In genomic region chr9:65140936-65141305, GRCm38 (mm10) we compare ENCODE assay signal across 8 mouse cellular contexts. TPM values are rescaled to one million over a fixed set of nuclear protein-coding genes. Genes with fewer than 3 reads are reported as not detected.
A peak's percentile ranks its signal among the peaks of the same experiment; 100 is the strongest.
DNase-seq lines count a peak whose midpoint lies in the region; ATAC-seq and TF ChIP-seq lines count a peak whose summit lies in the region.

TSS of gene Igdcc3 (plus strand) at chr9:65141189.

- no peaks in the 10 kb centered on the region for H3K9me3 ChIP-seq in ES-E14 (ENCODE audit: control insufficient read depth, insufficient read depth, low read depth, low read length)
- no peaks in the 10 kb centered on the region for H3K9me3 ChIP-seq in embryonic facial prominence, embryonic 11.5 days (replicated peaks; ENCODE audit: control insufficient read depth, low read length)
- H3K9me3 ChIP-seq in hindbrain, embryonic 12.5 days (replicated peaks), result no peaks in the 10 kb centered on the region
- no peaks in the 10 kb centered on the region for H3K9me3 ChIP-seq in liver, embryonic 14.5 days (ENCODE audit: control insufficient read depth, low read length)

- in situ Hi-C loops in ES-E14 (cut with MboI; ENCODE audit: low sequenced_read_pairs in 2 of 2, unreplicated experiment in 2 of 2), result no loop called here

- DNase-seq in heart, adult 2 months, result peak; percentile 48 to 57
- no peak for DNase-seq in heart, postnatal 25 days (ENCODE audit: low spot score)
- no peak for DNase-seq in ES-E14 (ENCODE audit: low read depth, low spot score)
- DNase-seq in embryonic facial prominence, embryonic 11.5 days (ENCODE audit: low spot score), result peak; percentile 85
- DNase-seq in liver, embryonic 14.5 days (ENCODE audit: low read depth in 3 of 3, low spot score in 3 of 3), result no peak
- peak; percentile 88 for DNase-seq in retina, postnatal 1 day

- no peaks in the 10 kb centered on the region; the same call in 1 of the 2 replicates for H3K27me3 ChIP-seq in heart, adult 2 months (ENCODE audit: control insufficient read depth, insufficient read depth, low read length)
- no peaks in the 10 kb centered on the region; the same call in 1 of the 2 replicates for H3K27me3 ChIP-seq in embryonic facial prominence, embryonic 11.5 days (ENCODE audit: control insufficient read depth, insufficient read depth, low read length)
- no peaks in the 10 kb centered on the region for H3K27me3 ChIP-seq in hindbrain, embryonic 12.5 days
- H3K27me3 ChIP-seq in liver, embryonic 14.5 days (ENCODE audit: control insufficient read depth, insufficient read depth, low read length), result peaks cover 59% of the 10 kb centered on the region

- peak; percentile 76 for ATAC-seq in embryonic facial prominence, embryonic 11.5 days (replicated peaks; ENCODE audit: insufficient number of reproducible peaks, low FRiP score, low TSS enrichment, low read depth)
- peak; percentile 87 for ATAC-seq in hindbrain, embryonic 12.5 days (ENCODE audit: low FRiP score)
- ATAC-seq in liver, embryonic 14.5 days (ENCODE audit: insufficient read depth), result no peak
- ATAC-seq in megakaryocyte progenitor cell, adult 5-6 weeks (replicated peaks; ENCODE audit: poor library complexity), result no peak

- TF ChIP-seq CTCF in heart, adult 2 months (IDR thresholded peaks at IDR 0.05), result no peak
- TF ChIP-seq CTCF in liver, embryonic 14.5 days (IDR thresholded peaks at IDR 0.05; ENCODE audit: low read depth), result no peak

- intact Hi-C loops in heart, adult 2 months (cut with DNase I), result no loop called here
- intact Hi-C loops in heart, postnatal 25 days (cut with DNase I), result no loop called here

- H3K27ac ChIP-seq in heart, adult 2 months, result no peak within 1 kb of the TSS
- H3K27ac ChIP-seq in ES-E14 (ENCODE audit: insufficient read depth, low read depth, low read length, poor library complexity, severe bottlenecking), result no peak within 1 kb of the TSS
- H3K27ac ChIP-seq in embryonic facial prominence, embryonic 11.5 days (replicated peaks; ENCODE audit: low read depth, low read length), result peak within 1 kb of the TSS; percentile 92
- peak within 1 kb of the TSS; percentile 98 for H3K27ac ChIP-seq in hindbrain, embryonic 12.5 days
- H3K27ac ChIP-seq in liver, embryonic 14.5 days, result no peak within 1 kb of the TSS

- TF ChIP-seq POLR2A in heart, adult 2 months (IDR thresholded peaks at IDR 0.05; ENCODE audit: insufficient read depth, low read depth, low read length), result no peak

- H3K9ac ChIP-seq in heart, adult 2 months (ENCODE audit: low read depth, low read length), result peak within 1 kb of the TSS; percentile 62
- H3K9ac ChIP-seq in ES-E14 (ENCODE audit: insufficient read depth, low read depth, low read length, poor library complexity, severe bottlenecking), result peak within 1 kb of the TSS; percentile 83
- peak within 1 kb of the TSS; percentile 96 for H3K9ac ChIP-seq in embryonic facial prominence, embryonic 11.5 days (replicated peaks; ENCODE audit: low read length)
- H3K9ac ChIP-seq in hindbrain, embryonic 12.5 days, result peak within 1 kb of the TSS; percentile 97
- no peak within 1 kb of the TSS for H3K9ac ChIP-seq in liver, embryonic 14.5 days (replicated peaks)

- H3K4me2 ChIP-seq in embryonic facial prominence, embryonic 11.5 days (ENCODE audit: low read depth, low read length), result peak within 1 kb of the TSS; percentile 88
- H3K4me2 ChIP-seq in hindbrain, embryonic 12.5 days (replicated peaks), result peak within 1 kb of the TSS; percentile 78
- H3K4me2 ChIP-seq in liver, embryonic 14.5 days (ENCODE audit: low read depth), result peak within 1 kb of the TSS; percentile 72

- peak within 1 kb of the TSS; percentile 62 for H3K4me3 ChIP-seq in heart, adult 2 months
- peak within 1 kb of the TSS; percentile 63 to 93 for H3K4me3 ChIP-seq in ES-E14 (ENCODE audit: insufficient read depth in 1 of 2, low read depth in 1 of 2, low read length in 2 of 2, poor library complexity in 1 of 2, severe bottlenecking in 1 of 2)
- H3K4me3 ChIP-seq in embryonic facial prominence, embryonic 11.5 days (ENCODE audit: low read depth, low read length), result peak within 1 kb of the TSS; percentile 90
- H3K4me3 ChIP-seq in hindbrain, embryonic 12.5 days, result peak within 1 kb of the TSS; percentile 96
- peak within 1 kb of the TSS; percentile 21 to 55 for H3K4me3 ChIP-seq in liver, embryonic 14.5 days (ENCODE audit: insufficient read depth in 1 of 2, low read depth in 2 of 2, low read length in 2 of 2)

- H3K79me2 ChIP-seq in heart, adult 2 months (replicated peaks; ENCODE audit: control insufficient read depth, insufficient read depth, low read length), result no peaks in the 10 kb centered on the region

- under 1% methylated on average over 45 of the region's 48 CpGs for WGBS in heart, adult 2 months
- WGBS in embryonic facial prominence, embryonic 11.5 days, result 0% methylated on average over 23 of the region's 48 CpGs
- under 1% methylated on average over 41 of the region's 48 CpGs for WGBS in hindbrain, embryonic 12.5 days
- under 1% methylated on average over 31 of the region's 48 CpGs for WGBS in liver, embryonic 14.5 days (ENCODE audit: insufficient replicate concordance)

- H3K4me1 ChIP-seq in heart, adult 2 months (ENCODE audit: control insufficient read depth, insufficient read depth, low read length), result 0 out of 2 replicates have a peak, but pooled peaks cover 2% of the 10 kb centered on the region
- peaks cover 2 to 3% of the 10 kb centered on the region in 2 experiments; a peak in 2 of 4 replicates for H3K4me1 ChIP-seq in ES-E14 (ENCODE audit: control insufficient read depth in 2 of 2, insufficient read depth in 2 of 2, low read length in 2 of 2, poor library complexity in 1 of 2)
- H3K4me1 ChIP-seq in embryonic facial prominence, embryonic 11.5 days (ENCODE audit: control insufficient read depth, insufficient read depth, low read length), result no peaks in the 10 kb centered on the region; the same call in 1 of the 2 replicates
- peaks cover 55% of the 10 kb centered on the region for H3K4me1 ChIP-seq in hindbrain, embryonic 12.5 days
- no peaks in the 10 kb centered on the region for H3K4me1 ChIP-seq in liver, embryonic 14.5 days (replicated peaks; ENCODE audit: control insufficient read depth in 2 of 2, insufficient read depth in 2 of 2, low read length in 1 of 2)

- no peaks in the 10 kb centered on the region for H3K36me3 ChIP-seq in heart, adult 2 months (ENCODE audit: control insufficient read depth, insufficient read depth, low read length)
- H3K36me3 ChIP-seq in ES-E14 (ENCODE audit: control insufficient read depth, insufficient read depth, low read length, poor library complexity, severe bottlenecking), result peaks cover 4% of the 10 kb centered on the region; the same call in 1 of the 2 replicates
- H3K36me3 ChIP-seq in embryonic facial prominence, embryonic 11.5 days (replicated peaks; ENCODE audit: control insufficient read depth, insufficient read depth, low read depth, low read length), result no peaks in the 10 kb centered on the region
- peaks cover 13% of the 10 kb centered on the region for H3K36me3 ChIP-seq in hindbrain, embryonic 12.5 days
- no peaks in the 10 kb centered on the region for H3K36me3 ChIP-seq in liver, embryonic 14.5 days (replicated peaks; ENCODE audit: control insufficient read depth, insufficient read depth, low read depth)

- TF ChIP-seq EP300 in heart, adult 2 months (IDR thresholded peaks at IDR 0.05; ENCODE audit: insufficient read depth, low read depth, low read length), result no peak
- no peak for TF ChIP-seq EP300 in liver, embryonic 14.5 days (IDR thresholded peaks at IDR 0.05; ENCODE audit: low read depth)

TF ChIP-seq in ES-E14, 5 proteins besides CTCF, POLR2A, EP300 and RAD21:
- TF ChIP-seq CHD2 (IDR thresholded peaks at IDR 0.05; ENCODE audit: low read depth, low read length), result no peak
- no peak for TF ChIP-seq MAFK (IDR thresholded peaks at IDR 0.05; ENCODE audit: insufficient read depth, low read depth, low read length)
- TF ChIP-seq HCFC1 (IDR thresholded peaks at IDR 0.05; ENCODE audit: borderline replicate concordance, insufficient read depth, low read length), result no peak
- TF ChIP-seq ZC3H11A (IDR thresholded peaks at IDR 0.05; ENCODE audit: borderline replicate concordance, low read depth, low read length), result no peak
- TF ChIP-seq ZNF384 (IDR thresholded peaks at IDR 0.05; ENCODE audit: low read depth, low read length), result no peak

RNA-seq across cellular contexts. Expression of gene Igdcc3, which starts in this region (rescaled TPM):
- total RNA-seq in heart, adult 2 months (2021), result under 1 TPM; 0.07 to 0.10 TPM
- polyA plus RNA-seq in heart, adult 2 months (2012; rRNA removed), result 0.12 and 0.16 TPM in 2 replicates
- total RNA-seq in heart, postnatal 25 days (2021), result under 1 TPM in 1 of 2 experiments, not detected in 1; 0.08 TPM
- 6.0 and 6.1 TPM in 2 replicates for total RNA-seq in ES-E14 (2012; rRNA removed)
- 17.0 and 18.7 TPM in 2 replicates for polyA plus RNA-seq in embryonic facial prominence, embryonic 11.5 days (2014; fragmentation: Nextera tagmentation; extraction: Ambion mirVana)
- polyA plus RNA-seq in hindbrain, embryonic 12.5 days (2016; fragmentation: Nextera tagmentation; extraction: Ambion mirVana), result 30.9 and 34.4 TPM in 2 replicates
- 0.06 and 0.10 TPM in 2 replicates for polyA plus RNA-seq in liver, embryonic 14.5 days (2012; rRNA removed)
- polyA plus RNA-seq in liver, embryonic 14.5 days (2014; fragmentation: Nextera tagmentation; extraction: Ambion mirVana), result 0.06 and 0.13 TPM in 2 replicates
- not detected in 2 replicates for total RNA-seq in megakaryocyte progenitor cell, adult 5-6 weeks (2015)
- not detected in 2 replicates for total RNA-seq in megakaryocyte progenitor cell, adult 5-6 weeks (2017)

Comparison
In these comparisons a context has a peak if more than half of its experiments do, and no peak if none do; other contexts are left out.
1. RNA of gene Igdcc3 (polyA plus RNA-seq): 30.9 to 34.4 TPM in hindbrain, embryonic 12.5 days and 17.0 to 18.7 TPM in embryonic facial prominence, embryonic 11.5 days; 0.12 to 0.16 TPM in heart, adult 2 months and 0.06 to 0.13 TPM in liver, embryonic 14.5 days; every median in the first group is over 10 times any median in the second.
2. Peak in DNase-seq, H3K4me3 ChIP-seq and H3K9ac ChIP-seq in heart, adult 2 months; RNA of the gene not detected or under 1 TPM.
3. DNase-seq: peak in embryonic facial prominence, embryonic 11.5 days (single experiment) and retina, postnatal 1 day (single experiment); none in heart, postnatal 25 days (single experiment), ES-E14 (single experiment) and liver, embryonic 14.5 days (0 of 3).
4. H3K27ac ChIP-seq: peak in embryonic facial prominence, embryonic 11.5 days (single experiment) and hindbrain, embryonic 12.5 days (single experiment); none in heart, adult 2 months (single experiment), ES-E14 (single experiment) and liver, embryonic 14.5 days (single experiment).
5. H3K4me3 ChIP-seq: peak in every context shown above with its lines; median percentile 96 in hindbrain, embryonic 12.5 days; 90 in embryonic facial prominence, embryonic 11.5 days; 78 in ES-E14; 62 in heart, adult 2 months; 38 in liver, embryonic 14.5 days.
6. ATAC-seq: peak in embryonic facial prominence, embryonic 11.5 days (single experiment) and hindbrain, embryonic 12.5 days (single experiment); none in liver, embryonic 14.5 days (single experiment) and megakaryocyte progenitor cell, adult 5-6 weeks (single experiment).
7. Peak in every context shown above with its lines, with median percentiles within 50 percentile points of each other: H3K4me2 ChIP-seq.